Mouse (Mus musculus): ENCODE data around the gene Mettl16. TPM values are rescaled to one million over a fixed set of nuclear protein-coding genes. Genes with fewer than 3 reads are reported as not detected.

The Mettl16 gene
- total RNA-seq, 2 experiments from 2014 or later = 10.5 to 14.6 TPM

Small RNA genes lying within 50 kb of the gene (microRNA-seq; reads per million reads assigned to microRNA genes)
- gene Mir6926 = not detected

Other genes starting within 250 kb of the Mettl16 start
- 10 to 100 TPM; 16.9 to 18.0 TPM for gene Rap1gap2, start 159.9 kb upstream of the Mettl16 start, total RNA-seq (2021)
- gene Ccdc92b, start 151.2 kb upstream of the Mettl16 start, total RNA-seq (2021) = under 1 TPM; 0.41 to 0.49 TPM
- gene Cluh, start 121.3 kb upstream of the Mettl16 start, total RNA-seq (2021) = 100 to 1,000 TPM in 1 of 2 experiments, 10 to 100 TPM in 1; 95.9 to 101 TPM
- 100 to 1,000 TPM; 128 to 136 TPM for gene Pafah1b1, start 46.2 kb upstream of the Mettl16 start, total RNA-seq (2021)
- 10 to 100 TPM; 12.3 to 13.0 TPM for gene Mnt, start 60.1 kb downstream of the Mettl16 start, total RNA-seq (2021)
- gene Sgsm2, start 126.2 kb downstream of the Mettl16 start, total RNA-seq (2021) = 10 to 100 TPM; 10.5 to 12.0 TPM
- 10 to 100 TPM; 28.6 to 30.4 TPM for gene Tsr1, start 127.2 kb downstream of the Mettl16 start, total RNA-seq (2021)
- gene Smg6, start 155.0 kb downstream of the Mettl16 start, total RNA-seq (2021) = 10 to 100 TPM; 25.0 to 28.6 TPM
- 10 to 100 TPM; 29.9 to 32.9 TPM for gene Srr, start 155.1 kb downstream of the Mettl16 start, total RNA-seq (2021)